Mouse (Mus musculus): Measurements from ENCODE around the gene Ttc24. TPM values are rescaled to one million over a fixed set of nuclear protein-coding genes. Genes with fewer than 3 reads are reported as not detected.

Ttc24 gene
- polyA plus RNA-seq, 1 experiment from 2014 or later = not detected

DNA sequence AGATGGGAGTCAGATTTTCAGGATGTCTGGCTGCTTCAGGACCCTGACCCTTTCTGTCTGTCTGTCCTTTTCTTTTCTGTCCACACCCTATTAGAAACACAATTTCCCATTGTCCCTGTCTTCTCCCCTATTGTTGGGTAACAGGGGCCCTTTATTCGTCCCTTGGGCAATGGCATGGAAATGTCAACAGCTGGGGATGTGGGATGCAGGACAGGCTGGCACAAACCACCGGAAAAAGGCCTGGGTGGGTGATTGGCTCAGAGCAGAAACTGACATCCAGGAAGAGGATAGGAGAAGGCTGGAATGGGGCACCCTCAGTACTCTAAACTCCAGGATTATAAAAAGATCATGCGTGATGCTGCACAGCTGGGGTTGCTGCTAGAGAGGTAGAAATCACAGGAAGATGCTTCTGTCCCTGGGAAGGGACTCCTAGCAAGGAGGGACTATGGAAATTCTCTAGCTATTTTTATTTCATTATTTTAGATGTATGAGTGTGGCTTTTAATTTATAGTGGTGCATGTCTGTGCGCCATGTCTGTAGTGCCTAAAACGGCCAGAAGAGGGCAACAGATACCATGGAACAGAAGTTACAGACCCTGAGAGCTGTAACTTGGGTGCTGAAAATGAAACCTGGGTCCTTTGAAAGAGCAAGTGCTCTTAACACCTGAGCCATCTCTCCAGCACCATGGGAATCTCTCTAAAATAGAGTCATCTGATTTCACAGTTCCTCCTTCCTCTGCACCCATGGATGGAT lies 50.5 kb downstream of the Ttc24 start, which contains the start of gene Hapln2:
Gene Hapln2 (minus strand): TSS at position 150 of the 753 bp plus-strand sequence.
- Histone ChIP-seq H3K9ac (no peak within 1 kb of the TSS), H3K27me3 (peaks cover 81% of the 10 kb centered on the region), H3K36me3 (no peaks in the 10 kb centered on the region), H3K9me3 (no peaks in the 10 kb centered on the region), H3K27ac (no peak within 1 kb of the TSS), H3K4me1 (replicated peaks) (peaks cover 17% of the 10 kb centered on the region), H3K4me3 (no peak within 1 kb of the TSS), H3K4me2 (no peak within 1 kb of the TSS)
- WGBS = 40% methylated on average over 5 of the region's 5 CpGs
- ATAC-seq (ENCODE audit: low FRiP score) = no peak

- H3K9ac ChIP-seq = no peak overlapping the region
- no peaks in the 10 kb centered on the region for H3K9me3 ChIP-seq
- H3K27me3 ChIP-seq = peaks cover 81% of the 10 kb centered on the region
- 60% methylated on average over 7 of the region's 7 CpGs for WGBS
- peaks cover 22% of the 10 kb centered on the region for H3K4me1 ChIP-seq (replicated peaks)
- H3K4me2 ChIP-seq = no peak overlapping the region
- no peak for ATAC-seq (ENCODE audit: low FRiP score)
- no peak overlapping the region for H3K27ac ChIP-seq
- no peaks in the 10 kb centered on the region for H3K36me3 ChIP-seq
- no peak overlapping the region for H3K4me3 ChIP-seq
Measured at GRCm38 (mm10) chr3:88026823-88027222, 51.3 kb downstream of the Ttc24 start.

DNA sequence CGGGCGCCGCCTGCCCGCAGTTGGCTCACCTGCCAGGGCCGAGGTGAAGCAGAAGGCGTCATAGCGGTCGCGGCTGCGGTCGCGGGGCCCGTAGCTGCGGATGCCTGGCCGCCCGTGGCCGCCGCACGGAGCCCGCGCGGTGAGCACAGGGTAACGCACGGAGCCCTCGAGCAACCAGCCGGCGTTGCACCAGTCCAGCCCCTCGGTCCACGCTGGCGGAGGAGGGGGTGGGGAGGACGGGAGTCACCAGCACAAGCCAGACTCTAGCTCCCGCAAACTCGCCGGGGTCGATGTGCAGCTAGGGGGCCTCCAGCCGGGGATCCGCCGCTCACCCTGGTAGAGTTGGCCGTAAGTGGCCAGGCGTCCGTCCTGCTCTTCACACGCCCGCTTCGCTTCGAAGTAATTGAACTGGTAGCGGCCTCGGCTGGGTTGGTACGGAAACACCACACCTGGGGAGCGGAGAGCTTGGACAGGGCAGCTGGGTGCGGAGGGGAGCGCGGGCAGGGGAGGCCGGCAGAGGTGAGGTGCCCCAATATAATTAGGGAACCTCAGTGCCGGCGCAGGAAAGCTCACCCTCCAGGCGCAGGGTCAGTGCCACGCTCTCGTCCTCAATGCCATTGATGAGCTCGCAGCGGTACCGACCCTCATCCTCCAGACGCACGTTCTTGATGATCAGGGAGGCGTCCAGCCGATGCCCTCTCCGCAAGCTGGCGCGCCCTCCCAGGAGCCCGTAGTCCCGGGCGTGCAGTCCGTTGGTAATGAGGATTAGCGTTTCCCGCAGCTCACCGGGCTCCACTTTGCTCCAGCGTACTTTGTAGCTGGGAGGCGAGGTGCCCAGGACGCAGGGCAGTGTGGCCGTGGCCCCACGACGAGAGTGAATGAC lies 54.7 kb downstream of the Ttc24 start:
- H3K27ac ChIP-seq = no peak overlapping the region
- H3K27me3 ChIP-seq = peaks cover 81% of the 10 kb centered on the region
- no peaks in the 10 kb centered on the region for H3K9me3 ChIP-seq
- H3K4me3 ChIP-seq = peak overlapping the region; percentile 60
- H3K4me1 ChIP-seq (replicated peaks) = peaks cover 22% of the 10 kb centered on the region
- ATAC-seq (ENCODE audit: low FRiP score) = peak; percentile 80
- under 1% methylated on average over 76 of the region's 81 CpGs for WGBS
- no peaks in the 10 kb centered on the region for H3K36me3 ChIP-seq
- H3K4me2 ChIP-seq = peak overlapping the region; percentile 92
- H3K9ac ChIP-seq = peak overlapping the region; percentile 72

DNA sequence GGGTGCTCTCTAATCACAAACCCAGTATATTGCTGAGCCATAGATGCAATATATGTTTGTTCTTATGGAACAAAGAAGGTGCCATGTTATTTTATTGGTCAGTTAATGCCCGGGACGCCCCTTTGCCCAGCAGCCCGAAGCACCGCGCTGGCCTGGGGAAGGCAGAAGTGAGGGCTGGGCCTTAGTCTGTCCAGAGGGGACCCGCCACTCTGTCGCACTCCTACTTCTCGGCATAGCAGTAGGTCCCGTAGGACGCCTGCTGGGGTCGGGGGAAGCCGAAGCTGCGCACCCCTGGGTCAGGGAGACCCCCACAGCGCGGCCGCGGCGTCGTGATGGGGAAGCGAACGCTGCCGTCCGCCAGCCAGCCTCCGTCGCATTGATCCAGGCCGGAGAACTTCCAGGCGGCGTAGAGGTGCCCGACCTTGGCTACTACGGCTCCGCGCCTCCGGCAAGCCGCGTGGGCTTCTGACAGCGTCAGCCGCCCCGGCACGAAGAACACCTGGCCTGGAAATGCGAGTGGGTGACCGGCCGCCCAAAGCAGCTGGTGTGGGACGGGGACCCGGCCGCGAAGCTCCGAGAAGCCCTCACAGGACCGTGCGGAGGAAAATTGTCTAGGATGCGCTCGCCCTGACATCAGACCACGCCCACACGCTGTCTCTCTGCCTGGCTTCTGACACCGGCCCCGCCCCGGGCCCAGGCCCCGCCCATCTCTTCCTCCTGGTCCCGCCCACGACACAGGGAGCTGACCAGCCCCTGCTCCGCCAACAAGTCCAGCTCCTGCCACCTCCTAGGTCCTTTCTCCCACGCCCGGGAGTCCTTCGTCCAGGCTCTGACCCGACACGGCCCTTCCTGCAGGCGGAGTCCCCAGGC lies 55.5 kb downstream of the Ttc24 start:
- Histone ChIP-seq H3K27ac (no peak overlapping the region), H3K9ac (peak overlapping the region; percentile 72), H3K27me3 (peaks cover 85% of the 10 kb centered on the region), H3K4me3 (peak overlapping the region; percentile 60), H3K36me3 (no peaks in the 10 kb centered on the region), H3K4me1 (replicated peaks) (peaks cover 22% of the 10 kb centered on the region), H3K4me2 (peak overlapping the region; percentile 92), H3K9me3 (no peaks in the 10 kb centered on the region)
- ATAC-seq (ENCODE audit: low FRiP score) = peak; percentile 90
- WGBS = under 1% methylated on average over 66 of the region's 66 CpGs

Other genes with a start within 250 kb of the Ttc24 start
- gene Sh2d2a, start 231.5 kb downstream of the Ttc24 start, polyA plus RNA-seq (2015; fragmentation: Nextera tagmentation; extraction: Ambion mirVana) = not detected in 2 replicates
- gene Prcc, start 192.7 kb downstream of the Ttc24 start, polyA plus RNA-seq (2015; fragmentation: Nextera tagmentation; extraction: Ambion mirVana) = 15.5 and 15.6 TPM in 2 replicates
- gene Hdgf, start 172.0 kb downstream of the Ttc24 start, polyA plus RNA-seq (2015; fragmentation: Nextera tagmentation; extraction: Ambion mirVana) = 139 and 155 TPM in 2 replicates
- gene Mrpl24, start 158.8 kb downstream of the Ttc24 start, polyA plus RNA-seq (2015; fragmentation: Nextera tagmentation; extraction: Ambion mirVana) = 63.9 and 70.1 TPM in 2 replicates
- 40.1 and 40.7 TPM in 2 replicates for gene Isg20l2, start 148.0 kb downstream of the Ttc24 start, polyA plus RNA-seq (2015; fragmentation: Nextera tagmentation; extraction: Ambion mirVana)
- 19.3 and 20.7 TPM in 2 replicates for gene Rrnad1, start 147.6 kb downstream of the Ttc24 start, polyA plus RNA-seq (2015; fragmentation: Nextera tagmentation; extraction: Ambion mirVana)
- gene Crabp2, start 129.6 kb downstream of the Ttc24 start, polyA plus RNA-seq (2015; fragmentation: Nextera tagmentation; extraction: Ambion mirVana) = 145 and 148 TPM in 2 replicates
- gene Nes, start 107.2 kb downstream of the Ttc24 start, polyA plus RNA-seq (2015; fragmentation: Nextera tagmentation; extraction: Ambion mirVana) = 49.5 and 55.3 TPM in 2 replicates
- gene Bcan, start 78.1 kb downstream of the Ttc24 start, polyA plus RNA-seq (2015; fragmentation: Nextera tagmentation; extraction: Ambion mirVana) = 35.8 and 39.8 TPM in 2 replicates
- gene Hapln2, start 50.7 kb downstream of the Ttc24 start, polyA plus RNA-seq (2015; fragmentation: Nextera tagmentation; extraction: Ambion mirVana) = 0.47 and 0.56 TPM in 2 replicates
- 27.4 and 30.6 TPM in 2 replicates for gene Gpatch4, start 35.2 kb downstream of the Ttc24 start, polyA plus RNA-seq (2015; fragmentation: Nextera tagmentation; extraction: Ambion mirVana)
- gene Naxe, start 19.8 kb downstream of the Ttc24 start, polyA plus RNA-seq (2015; fragmentation: Nextera tagmentation; extraction: Ambion mirVana) = 151 and 163 TPM in 2 replicates
- gene Iqgap3, start 3.7 kb upstream of the Ttc24 start, polyA plus RNA-seq (2015; fragmentation: Nextera tagmentation; extraction: Ambion mirVana) = 3.2 and 3.6 TPM in 2 replicates
- 14.5 and 14.8 TPM in 2 replicates for gene Mef2d, start 64.1 kb upstream of the Ttc24 start, polyA plus RNA-seq (2015; fragmentation: Nextera tagmentation; extraction: Ambion mirVana)
- 0.22 and 0.32 TPM in 2 replicates for gene Rhbg, start 176.4 kb upstream of the Ttc24 start, polyA plus RNA-seq (2015; fragmentation: Nextera tagmentation; extraction: Ambion mirVana)
- 0.29 and 0.70 TPM in 2 replicates for gene Gm38392, start 208.9 kb upstream of the Ttc24 start, polyA plus RNA-seq (2015; fragmentation: Nextera tagmentation; extraction: Ambion mirVana)
- 10.9 and 12.0 TPM in 2 replicates for gene Tsacc, start 218.7 kb upstream of the Ttc24 start, polyA plus RNA-seq (2015; fragmentation: Nextera tagmentation; extraction: Ambion mirVana)
- 495 and 508 TPM in 2 replicates for gene Cct3, start 218.8 kb upstream of the Ttc24 start, polyA plus RNA-seq (2015; fragmentation: Nextera tagmentation; extraction: Ambion mirVana)
- 122 and 129 TPM in 2 replicates for gene Glmp, start 246.7 kb upstream of the Ttc24 start, polyA plus RNA-seq (2015; fragmentation: Nextera tagmentation; extraction: Ambion mirVana)

Measured in hindbrain, embryonic 13.5 days (tissue).